Mouse (Mus musculus): ENCODE data around the gene Spindoc. TPM values are rescaled to one million over a fixed set of nuclear protein-coding genes. Genes with fewer than 3 reads are reported as not detected.

Gene Spindoc
- total and polyA plus RNA-seq, 3 experiments: 9.0 to 21.7 (median 10.6) TPM

- peaks cover 13% of the 10 kb centered on the region for H3K79me2 ChIP-seq (replicated peaks; ENCODE audit: control insufficient read depth, extremely low read depth, insufficient read depth, poor library complexity, severe bottlenecking)
- H3K9ac ChIP-seq (ENCODE audit: insufficient read depth, low read depth): no peak overlapping the region
- TF ChIP-seq ETS1 (conservative IDR thresholded peaks at IDR 0.05; ENCODE audit: low read depth, low read length) (peak; percentile 30; the same call in 1 of the 2 replicates), IRF4 (IDR thresholded peaks at IDR 0.05; ENCODE audit: low read depth, low read length) (peak; percentile 49; the same call in 1 of the 2 replicates), POLR2A (IDR thresholded peaks at IDR 0.05; ENCODE audit: low read depth, low read length) (no peak), RAD21 (IDR thresholded peaks at IDR 0.05; ENCODE audit: low read depth, low read length) (no peak), MAZ (IDR thresholded peaks at IDR 0.05; ENCODE audit: low read depth, low read length) (peak; percentile 36; the same call in 1 of the 2 replicates), BHLHE40 (IDR thresholded peaks at IDR 0.05; ENCODE audit: low read depth, low read length) (peak; percentile 59; the same call in 1 of the 2 replicates), TCF12 (IDR thresholded peaks at IDR 0.05; ENCODE audit: low read depth, low read length) (peak; percentile 40; the same call in 1 of the 2 replicates), MYC (IDR thresholded peaks at IDR 0.05; ENCODE audit: low read depth, low read length) (0 out of 2 replicates have a peak, but pooled peaks have one; percentile 11), CHD2 (IDR thresholded peaks at IDR 0.05; ENCODE audit: low read length) (no peak), RCOR1 (conservative IDR thresholded peaks at IDR 0.05; ENCODE audit: low read depth, low read length) (0 out of 2 replicates have a peak, but pooled peaks have one; percentile 44), CHD1 (IDR thresholded peaks at IDR 0.05; ENCODE audit: low read depth, low read length) (no peak), EP300 (IDR thresholded peaks at IDR 0.05; ENCODE audit: low read length) (peak; percentile 66; the same call in 1 of the 2 replicates), MXI1 (IDR thresholded peaks at IDR 0.05; ENCODE audit: low read depth, low read length) (0 out of 2 replicates have a peak, but pooled peaks have one; percentile 30), NELFE (IDR thresholded peaks at IDR 0.05; ENCODE audit: low read depth, low read length) (no peak), JUN (IDR thresholded peaks at IDR 0.05; ENCODE audit: insufficient read depth, low read depth, low read length) (no peak), MEF2A (IDR thresholded peaks at IDR 0.05; ENCODE audit: borderline replicate concordance, low read depth, low read length) (no peak), POLR2AphosphoS2 (IDR thresholded peaks at IDR 0.05; ENCODE audit: low read depth, low read length) (no peak), KAT2A (IDR thresholded peaks at IDR 0.05; ENCODE audit: insufficient replicate concordance, low read length) (no peak)
- in situ Hi-C loops (cut with MboI; ENCODE audit: low pct_ligation_motif_present, low pct_unique_long_range_greater_than_20kb, low sequenced_read_pairs): loop anchor here (25.0 kb wide), 1 partner anchor 359 kb away; the partner anchor contains the start of gene Macrod1
- no peak overlapping the region for H3K4me3 ChIP-seq (replicated peaks in 1 of 3; ENCODE audit: low read depth in 2 of 3, low read length in 2 of 3, poor library complexity in 1 of 3)
- peaks cover 11 to 73% of the 10 kb centered on the region in 2 experiments for H3K4me1 ChIP-seq (ENCODE audit: control insufficient read depth in 1 of 2, insufficient read depth in 2 of 2)
- H3K36me3 ChIP-seq (replicated peaks in 1 of 2; ENCODE audit: control insufficient read depth in 1 of 2, insufficient read depth in 1 of 2, low read length in 1 of 2): peaks cover 34 to 45% of the 10 kb centered on the region in 2 experiments
- H3K9me3 ChIP-seq (replicated peaks; ENCODE audit: low read length): peaks cover 14% of the 10 kb centered on the region
- peaks cover 12% of the 10 kb centered on the region for H3K27me3 ChIP-seq (replicated peaks)
- dilution Hi-C loops (cut with MboI; ENCODE audit: extremely low pct_ligation_motif_present, extremely low pct_unique_long_range_greater_than_20kb, low sequenced_read_pairs): no loop called here
- peak overlapping the region; percentile 7; the same call in 1 of the 2 replicates for H3K27ac ChIP-seq (ENCODE audit: insufficient read depth, low read depth)
- no peak overlapping the region for H3K4me2 ChIP-seq (ENCODE audit: insufficient read depth, low read depth, poor library complexity, severe bottlenecking)
- DNase-seq (ENCODE audit: extremely low read depth): peak; percentile 64
These were observed 38.2 kb upstream of the Spindoc start for GRCm38 (mm10) chr19:7420841-7421601.

- peaks cover 32 to 39% of the 10 kb centered on the region in 2 experiments for H3K36me3 ChIP-seq (replicated peaks in 1 of 2; ENCODE audit: control insufficient read depth in 1 of 2, insufficient read depth in 1 of 2, low read length in 1 of 2)
- peaks cover 13% of the 10 kb centered on the region for H3K79me2 ChIP-seq (replicated peaks; ENCODE audit: control insufficient read depth, extremely low read depth, insufficient read depth, poor library complexity, severe bottlenecking)
- peak overlapping the region in 2 of 3 experiments; percentile 13 to 79 for H3K4me3 ChIP-seq (replicated peaks in 1 of 3; ENCODE audit: low read depth in 2 of 3, low read length in 2 of 3, poor library complexity in 1 of 3)
- TF ChIP-seq NRF1 (IDR thresholded peaks at IDR 0.05; ENCODE audit: low read depth, low read length) (no peak), USF2 (conservative IDR thresholded peaks at IDR 0.05; ENCODE audit: low read depth, low read length) (no peak), MYC (IDR thresholded peaks at IDR 0.05; ENCODE audit: low read depth, low read length) (no peak), TBP (conservative IDR thresholded peaks at IDR 0.05; ENCODE audit: low read depth, low read length) (no peak)
- peaks cover 11 to 65% of the 10 kb centered on the region in 2 experiments for H3K4me1 ChIP-seq (ENCODE audit: control insufficient read depth in 1 of 2, insufficient read depth in 2 of 2)
- no peak for DNase-seq (ENCODE audit: extremely low read depth)
- H3K27ac ChIP-seq (ENCODE audit: insufficient read depth, low read depth): peak overlapping the region; percentile 13; the same call in 1 of the 2 replicates
- in situ Hi-C loops (cut with MboI; ENCODE audit: low pct_ligation_motif_present, low pct_unique_long_range_greater_than_20kb, low sequenced_read_pairs) (loop anchor here (25.0 kb wide), 1 partner anchor 358 kb away; the partner anchor contains the start of gene Macrod1), dilution Hi-C loops (cut with MboI; ENCODE audit: extremely low pct_ligation_motif_present, extremely low pct_unique_long_range_greater_than_20kb, low sequenced_read_pairs) (no loop called here)
- H3K4me2 ChIP-seq (ENCODE audit: insufficient read depth, low read depth, poor library complexity, severe bottlenecking): peak overlapping the region; percentile 32; the same call in 1 of the 2 replicates
- peaks cover 14% of the 10 kb centered on the region for H3K9me3 ChIP-seq (replicated peaks; ENCODE audit: low read length)
- H3K9ac ChIP-seq (ENCODE audit: insufficient read depth, low read depth): no peak overlapping the region
- peaks cover 20% of the 10 kb centered on the region for H3K27me3 ChIP-seq (replicated peaks)
These were observed 37.3 kb upstream of the Spindoc start for GRCm38 (mm10) chr19:7420108-7420507.

Data from CH12.LX (cell line).